Mouse (Mus musculus): ENCODE measurements at regions not wholly inside any gene's neighbourhood (a gene's known extent, or its start where the extent isn't known, plus 50 kb on each side); places are given as distances from the start of the nearest gene placed in this dataset.
"Not testable (repeated sequence)": the region's sequence is repeated elsewhere in the genome, so short reads cannot be mapped to it uniquely, and the experiment has no call there.

DNA sequence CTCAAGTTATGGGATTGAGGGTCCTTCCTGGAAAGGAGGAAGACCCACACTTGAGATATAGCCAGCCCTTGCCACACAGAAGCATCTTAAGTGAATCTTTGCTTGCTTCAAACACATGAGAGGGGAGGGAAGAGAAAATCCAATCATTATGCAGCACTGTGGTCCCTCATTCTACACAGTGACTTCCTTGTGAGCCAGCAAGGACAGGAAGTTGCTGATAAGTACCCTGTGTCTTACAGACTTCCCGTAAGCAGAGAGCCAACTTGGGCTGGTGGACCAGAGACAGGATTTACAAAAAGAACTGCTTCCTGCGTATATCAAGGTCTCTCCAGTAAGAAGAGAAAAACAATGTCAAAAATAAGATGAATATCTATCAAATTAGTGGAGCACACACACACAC lies 78.1 kb upstream of the Xcl1 start:
- Histone ChIP-seq H3K4me1 (peaks cover 6% of the 10 kb centered on the region), H3K27me3 (replicated peaks) (no peaks in the 10 kb centered on the region), H3K4me2 (no peak overlapping the region), H3K4me3 (replicated peaks) (no peak overlapping the region), H3K27ac (replicated peaks) (no peak overlapping the region), H3K9ac (replicated peaks) (no peak overlapping the region), H3K9me3 (replicated peaks) (no peaks in the 10 kb centered on the region), H3K36me3 (no peaks in the 10 kb centered on the region)
- WGBS, result 88% methylated on average over 2 of the region's 2 CpGs
- no peak for ATAC-seq (ENCODE audit: low FRiP score)

DNA sequence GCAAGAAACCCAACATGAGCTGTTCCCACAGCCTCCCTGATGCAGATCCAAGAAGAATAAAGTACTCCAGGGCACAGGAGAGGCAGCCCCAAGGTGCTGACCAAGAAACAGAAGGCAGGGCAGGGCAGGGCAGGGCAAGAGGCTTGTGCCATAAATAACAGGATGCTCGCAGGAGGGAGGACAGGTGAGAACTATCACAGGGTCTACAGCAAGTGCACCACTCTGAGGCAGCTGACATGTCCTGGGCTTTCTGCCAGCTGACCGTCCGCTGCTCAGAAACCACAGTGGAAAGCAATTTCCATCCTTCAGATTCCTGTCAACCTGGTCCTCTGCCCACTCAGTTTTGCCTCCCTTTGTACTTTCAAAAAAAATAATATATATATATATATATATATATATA lies 77.0 kb upstream of the Xcl1 start:
- Histone ChIP-seq H3K4me3 (replicated peaks) (no peak overlapping the region), H3K9me3 (replicated peaks) (no peaks in the 10 kb centered on the region), H3K27me3 (replicated peaks) (no peaks in the 10 kb centered on the region), H3K4me1 (no peaks in the 10 kb centered on the region), H3K4me2 (no peak overlapping the region), H3K9ac (replicated peaks) (no peak overlapping the region), H3K36me3 (no peaks in the 10 kb centered on the region), H3K27ac (replicated peaks) (no peak overlapping the region)
- WGBS, result 70% methylated on average over 3 of the region's 3 CpGs
- ATAC-seq (ENCODE audit: low FRiP score), result no peak

DNA sequence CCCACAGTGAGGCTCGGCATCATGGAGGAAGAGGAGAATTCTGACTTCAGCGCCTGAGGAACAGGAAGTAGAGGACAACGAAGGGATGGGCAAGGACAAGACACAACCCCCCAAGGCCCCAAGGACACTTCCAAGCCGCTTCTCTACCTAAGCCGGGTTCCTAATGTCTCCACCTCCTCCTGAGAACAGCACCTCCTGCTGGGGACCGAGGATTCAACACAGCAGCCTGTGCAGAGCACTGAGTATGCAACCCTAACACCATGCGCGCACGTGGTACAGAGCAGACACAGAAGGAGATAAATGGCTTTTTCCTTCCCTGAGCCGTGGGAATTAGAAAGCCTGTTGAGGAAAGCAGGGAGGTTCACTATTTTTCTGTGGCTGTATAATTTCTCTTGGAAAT lies 64.2 kb upstream of the Xcl1 start:
- H3K27ac ChIP-seq (replicated peaks), result no peak overlapping the region
- ATAC-seq (ENCODE audit: low FRiP score), result peak; percentile 73
- no peak overlapping the region for H3K4me2 ChIP-seq
- no peaks in the 10 kb centered on the region for H3K36me3 ChIP-seq
- no peaks in the 10 kb centered on the region for H3K27me3 ChIP-seq (replicated peaks)
- H3K4me1 ChIP-seq, result no peaks in the 10 kb centered on the region
- H3K9me3 ChIP-seq (replicated peaks), result no peaks in the 10 kb centered on the region
- 52% methylated on average over 10 of the region's 10 CpGs for WGBS
- no peak overlapping the region for H3K4me3 ChIP-seq (replicated peaks)
- H3K9ac ChIP-seq (replicated peaks), result no peak overlapping the region

DNA sequence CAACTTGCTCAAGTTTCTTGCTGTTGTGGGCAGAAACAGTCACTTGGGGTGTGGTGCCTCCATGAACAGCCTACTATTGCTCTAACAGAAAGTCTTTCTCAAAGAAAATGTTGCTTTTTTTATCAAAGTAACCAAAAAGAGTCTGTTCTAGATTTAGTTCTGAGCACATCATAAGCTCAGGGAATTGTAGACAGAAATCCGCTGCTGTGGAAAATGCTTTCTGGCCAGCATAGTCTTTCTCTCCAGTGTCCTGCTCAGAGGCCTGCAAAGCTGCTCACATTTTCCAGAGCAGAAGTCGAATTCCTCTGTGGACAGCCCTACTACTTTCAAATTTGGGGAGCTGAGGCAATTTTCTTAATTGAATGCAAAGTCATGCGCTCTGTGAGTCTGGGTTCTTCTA lies 63.3 kb upstream of the Xcl1 start:
- H3K4me1 ChIP-seq, result peaks cover 5% of the 10 kb centered on the region; the same call in 1 of the 2 replicates
- no peak overlapping the region for H3K27ac ChIP-seq (replicated peaks)
- H3K9ac ChIP-seq (replicated peaks), result no peak overlapping the region
- no peak overlapping the region for H3K4me3 ChIP-seq (replicated peaks)
- ATAC-seq (ENCODE audit: low FRiP score), result no peak
- 86% methylated on average over 3 of the region's 3 CpGs for WGBS
- H3K36me3 ChIP-seq, result no peaks in the 10 kb centered on the region
- no peak overlapping the region for H3K4me2 ChIP-seq
- no peaks in the 10 kb centered on the region for H3K27me3 ChIP-seq (replicated peaks)
- no peaks in the 10 kb centered on the region for H3K9me3 ChIP-seq (replicated peaks)

DNA sequence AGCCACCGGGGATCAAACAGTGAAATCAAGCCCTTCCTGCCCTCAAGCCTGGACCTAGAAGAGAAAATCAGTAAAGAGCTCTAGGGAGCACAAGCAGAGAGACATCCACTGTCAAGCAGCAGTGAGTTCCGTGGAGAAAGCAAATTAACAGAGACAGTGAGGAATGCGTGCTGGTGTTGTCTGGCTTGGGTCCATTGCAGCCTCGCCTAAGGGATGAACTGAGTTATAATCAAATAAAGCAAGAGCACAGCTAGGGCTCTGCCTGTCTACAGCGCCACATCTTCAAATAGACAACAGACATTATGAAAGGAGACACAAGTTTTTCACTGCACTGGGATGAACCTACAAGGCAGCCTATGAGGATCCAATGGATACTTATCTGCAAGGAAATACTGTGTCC lies 62.3 kb upstream of the Xcl1 start:
- no peaks in the 10 kb centered on the region for H3K9me3 ChIP-seq (replicated peaks)
- peaks cover 5% of the 10 kb centered on the region; the same call in 1 of the 2 replicates for H3K4me1 ChIP-seq
- no peaks in the 10 kb centered on the region for H3K36me3 ChIP-seq
- H3K4me3 ChIP-seq (replicated peaks), result no peak overlapping the region
- 54% methylated on average over 5 of the region's 5 CpGs for WGBS
- ATAC-seq (ENCODE audit: low FRiP score), result no peak
- H3K27me3 ChIP-seq (replicated peaks), result no peaks in the 10 kb centered on the region
- no peak overlapping the region for H3K9ac ChIP-seq (replicated peaks)
- H3K4me2 ChIP-seq, result no peak overlapping the region
- H3K27ac ChIP-seq (replicated peaks), result no peak overlapping the region

DNA sequence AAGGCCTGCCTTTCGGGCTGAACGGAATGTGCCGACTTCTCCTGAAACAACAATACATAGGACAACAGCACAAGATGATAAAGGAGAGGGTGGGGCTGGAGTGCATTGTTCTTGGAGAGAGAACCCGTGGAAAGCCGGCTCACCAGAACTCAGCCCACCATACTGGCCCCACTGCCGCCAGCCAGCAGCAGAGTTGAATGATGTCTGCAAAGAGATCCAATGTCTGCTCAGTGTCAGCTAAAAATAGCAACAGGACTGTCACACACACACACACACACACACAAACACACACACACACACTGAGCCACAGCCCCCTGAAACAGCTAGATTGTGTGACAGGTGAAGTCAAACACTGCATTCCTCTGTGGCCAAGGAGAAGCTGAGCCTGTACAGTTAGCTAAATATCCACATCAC lies 58.9 kb upstream of the Xcl1 start:
- H3K9me3 ChIP-seq (replicated peaks), result no peaks in the 10 kb centered on the region
- H3K4me3 ChIP-seq (replicated peaks), result no peak overlapping the region
- no peak overlapping the region for H3K27ac ChIP-seq (replicated peaks)
- H3K4me2 ChIP-seq, result 0 out of 2 replicates have a peak overlapping the region, but pooled peaks have one; percentile 5
- WGBS, result 12% methylated on average over 6 of the region's 6 CpGs
- H3K4me1 ChIP-seq, result peaks cover 5% of the 10 kb centered on the region; the same call in 1 of the 2 replicates
- H3K9ac ChIP-seq (replicated peaks), result no peak overlapping the region
- ATAC-seq (ENCODE audit: low FRiP score), result no peak
- H3K27me3 ChIP-seq (replicated peaks), result no peaks in the 10 kb centered on the region
- H3K36me3 ChIP-seq, result no peaks in the 10 kb centered on the region

DNA sequence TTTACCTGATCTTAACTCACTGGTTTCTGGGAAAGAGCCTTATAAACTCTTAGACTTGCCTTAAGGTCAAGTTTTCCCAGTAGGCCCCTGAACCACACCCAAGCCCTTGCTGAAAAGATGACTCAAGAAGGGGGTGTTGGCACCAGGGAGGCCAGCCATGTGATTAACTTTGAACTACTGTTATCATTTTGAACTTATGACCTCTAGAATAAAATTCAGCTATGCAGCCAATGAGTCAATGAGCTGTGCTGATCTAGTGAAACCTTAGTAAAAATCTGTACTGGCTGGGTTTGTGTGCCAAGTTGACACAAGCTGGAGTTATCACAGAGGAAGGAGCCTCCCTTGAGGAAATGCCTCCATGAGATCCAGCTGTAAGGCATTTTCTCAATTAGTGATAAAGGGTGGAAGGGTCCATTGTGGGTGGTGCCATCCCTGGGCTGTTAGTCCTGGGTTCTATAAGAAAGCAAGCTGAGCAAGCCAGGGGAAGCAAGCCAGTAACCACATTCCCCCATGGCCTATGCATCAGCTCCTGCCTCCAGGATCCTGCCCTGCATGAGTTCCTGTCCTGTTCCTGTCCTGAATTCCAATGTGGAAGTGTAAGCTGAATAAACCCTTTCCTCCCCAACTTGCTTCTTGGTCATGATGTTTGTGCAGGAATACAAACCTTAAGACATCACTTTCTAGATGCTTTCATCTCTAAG lies 58.0 kb upstream of the Xcl1 start:
- not testable (repeated sequence) for H3K27ac ChIP-seq (replicated peaks); H3K27me3 ChIP-seq (replicated peaks); H3K4me3 ChIP-seq (replicated peaks); ATAC-seq (ENCODE audit: low FRiP score); H3K9me3 ChIP-seq (replicated peaks); H3K4me1 ChIP-seq; H3K36me3 ChIP-seq; H3K4me2 ChIP-seq; H3K9ac ChIP-seq (replicated peaks)

DNA sequence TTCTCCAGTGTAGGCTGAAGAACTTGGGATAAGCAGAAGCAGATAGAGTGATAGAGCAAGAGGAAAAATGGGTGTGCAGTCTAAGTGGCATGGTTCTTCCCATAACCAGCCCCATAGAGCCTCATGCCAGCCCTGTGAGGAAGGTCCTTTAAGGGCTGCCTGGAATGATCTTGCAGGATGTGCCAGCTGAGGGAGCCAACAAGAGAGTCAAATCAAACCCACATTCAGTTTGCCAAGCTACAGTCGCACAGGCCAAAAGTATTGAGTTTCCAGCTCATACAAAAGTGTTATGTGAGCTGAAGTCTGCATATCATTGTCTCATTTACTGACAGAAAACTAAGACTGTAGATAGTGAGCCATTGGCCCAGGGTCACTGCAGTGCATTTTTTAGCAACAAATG lies 53.7 kb upstream of the Xcl1 start:
- peaks cover 6% of the 10 kb centered on the region; the same call in 1 of the 2 replicates for H3K9me3 ChIP-seq (replicated peaks)
- no peak overlapping the region for H3K4me3 ChIP-seq (replicated peaks)
- no peak overlapping the region for H3K27ac ChIP-seq (replicated peaks)
- no peaks in the 10 kb centered on the region for H3K27me3 ChIP-seq (replicated peaks)
- H3K9ac ChIP-seq (replicated peaks), result no peak overlapping the region
- no peak overlapping the region for H3K4me2 ChIP-seq
- ATAC-seq (ENCODE audit: low FRiP score), result no peak
- no peaks in the 10 kb centered on the region for H3K36me3 ChIP-seq
- H3K4me1 ChIP-seq, result peaks cover 1% of the 10 kb centered on the region; the same call in 1 of the 2 replicates
- WGBS, result 81% methylated on average over 1 of the region's 1 CpGs

DNA sequence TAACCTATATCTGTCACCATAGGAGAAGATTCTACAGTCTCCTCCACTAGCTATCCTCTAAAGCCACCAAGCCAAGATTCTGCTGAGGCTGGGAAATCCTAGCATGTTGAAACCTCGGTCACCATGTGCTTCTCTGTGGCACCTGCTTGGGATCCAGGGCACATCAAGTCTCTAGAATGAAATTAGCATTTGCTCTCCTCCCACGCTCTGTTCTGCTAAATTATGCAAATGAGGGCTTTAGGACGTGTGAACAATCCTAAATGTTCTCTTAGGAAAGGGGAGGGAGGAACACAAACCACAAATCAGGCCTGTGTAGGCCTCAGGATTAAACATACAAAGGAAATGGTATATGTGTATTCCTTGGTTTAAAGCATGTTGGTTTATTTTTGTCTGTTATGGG lies 52.9 kb upstream of the Xcl1 start:
- Histone ChIP-seq H3K36me3 (no peaks in the 10 kb centered on the region), H3K27ac (replicated peaks) (no peak overlapping the region), H3K4me3 (replicated peaks) (no peak overlapping the region), H3K9me3 (replicated peaks) (peaks cover 6% of the 10 kb centered on the region; the same call in 1 of the 2 replicates), H3K27me3 (replicated peaks) (no peaks in the 10 kb centered on the region), H3K4me2 (no peak overlapping the region), H3K9ac (replicated peaks) (no peak overlapping the region), H3K4me1 (no peaks in the 10 kb centered on the region)
- peak; percentile 24; the same call in 1 of the 2 replicates for ATAC-seq (ENCODE audit: low FRiP score)
- WGBS, result 31% methylated on average over 3 of the region's 3 CpGs

DNA sequence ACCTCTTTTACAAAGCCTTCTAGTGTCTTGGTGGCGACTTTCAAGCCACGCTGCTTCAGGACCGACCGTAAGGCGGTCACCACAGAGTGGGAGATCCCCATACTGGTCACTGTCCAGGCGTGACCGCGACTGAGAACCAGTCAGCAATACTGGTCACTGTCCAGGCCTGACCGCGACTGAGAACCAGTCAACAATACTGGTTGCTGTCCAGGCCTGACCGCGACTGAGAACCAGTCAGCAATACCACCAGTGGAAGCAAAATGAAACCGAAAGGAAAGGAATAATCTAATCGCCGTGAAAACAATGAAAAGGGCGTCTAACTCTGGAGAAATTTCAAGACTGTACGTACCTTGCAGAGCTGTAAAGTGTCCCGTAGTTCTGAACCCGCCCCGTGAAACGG lies 50.2 kb upstream of the Xcl1 start:
- H3K9me3 ChIP-seq (replicated peaks); H3K4me3 ChIP-seq (replicated peaks); H3K36me3 ChIP-seq; H3K9ac ChIP-seq (replicated peaks); ATAC-seq (ENCODE audit: low FRiP score); H3K27ac ChIP-seq (replicated peaks); H3K27me3 ChIP-seq (replicated peaks); H3K4me1 ChIP-seq; H3K4me2 ChIP-seq: not testable (repeated sequence)
- 96% methylated on average over 21 of the region's 21 CpGs for WGBS

Measured in neural tube, embryonic 15.5 days (tissue).